In genomic region chr3:108286671-108287439, GRCm38 (mm10) we compare ENCODE assay signal across 9 mouse cellular contexts. TPM values are rescaled to one million over a fixed set of nuclear protein-coding genes. Genes with fewer than 3 reads are reported as not detected.
DNase-seq lines count a peak whose midpoint lies in the region; ATAC-seq and TF ChIP-seq lines count a peak whose summit lies in the region.
"Had no signal": no experiment of that assay in that cellular context is flagged by ENCODE, and none has a peak within 500 bp of the region (broad histone marks: within the 10 kb centered on the region; RNA-seq: fewer than 3 reads in every experiment).

No protein-coding gene starts in this region.

- ATAC-seq in hindbrain, embryonic 14.5 days (ENCODE audit: low FRiP score): no peak
- ATAC-seq in midbrain, embryonic 13.5 days: no peak

- H3K4me3 ChIP-seq in kidney, adult 2 months (ENCODE audit: insufficient read depth, low read depth, low read length): no peak overlapping the region
- H3K4me3 ChIP-seq in cortical plate, adult 2 months (ENCODE audit: insufficient read depth, low read length): peak overlapping the region; percentile 97
- no peak overlapping the region for H3K4me3 ChIP-seq in hindbrain, embryonic 14.5 days (replicated peaks; ENCODE audit: low read length)
- peak overlapping the region; percentile 11 for H3K4me3 ChIP-seq in midbrain, embryonic 13.5 days (replicated peaks)

- 0 out of 2 replicates have a peak overlapping the region, but pooled peaks have one; percentile 47 for H3K27ac ChIP-seq in kidney, adult 2 months (ENCODE audit: insufficient read depth, low read depth, low read length)
- peak overlapping the region; percentile 79 for H3K27ac ChIP-seq in cortical plate, adult 2 months (ENCODE audit: insufficient read depth, low read length)
- 0 out of 2 replicates have a peak overlapping the region, but pooled peaks have one; percentile 66 for H3K27ac ChIP-seq in hindbrain, embryonic 14.5 days
- peak overlapping the region; percentile 57; the same call in 1 of the 2 replicates for H3K27ac ChIP-seq in midbrain, embryonic 13.5 days

- no peaks in the 10 kb centered on the region for H3K36me3 ChIP-seq in kidney, adult 2 months (ENCODE audit: control insufficient read depth, insufficient read depth, low read length)
- 0 out of 2 replicates have a peak, but pooled peaks cover 3% of the 10 kb centered on the region for H3K36me3 ChIP-seq in hindbrain, embryonic 14.5 days (replicated peaks; ENCODE audit: control insufficient read depth, insufficient read depth)
- 0 out of 2 replicates have a peak, but pooled peaks cover 2% of the 10 kb centered on the region for H3K36me3 ChIP-seq in midbrain, embryonic 13.5 days

- TF ChIP-seq CTCF in kidney, adult 2 months (conservative IDR thresholded peaks at IDR 0.05; ENCODE audit: insufficient read depth, insufficient read length, low read depth, low read length): no peak
- no peak for TF ChIP-seq CTCF in cortical plate, adult 2 months (IDR thresholded peaks at IDR 0.05; ENCODE audit: extremely low read depth, insufficient read depth, low read length)

- peaks cover 21% of the 10 kb centered on the region; the same call in 1 of the 2 replicates for H3K4me1 ChIP-seq in kidney, adult 2 months (ENCODE audit: control insufficient read depth, insufficient read depth, low read length)
- H3K4me1 ChIP-seq in cortical plate, adult 2 months (ENCODE audit: control insufficient read depth, insufficient read depth, low read length): peaks cover 22% of the 10 kb centered on the region
- peaks cover 68% of the 10 kb centered on the region for H3K4me1 ChIP-seq in hindbrain, embryonic 14.5 days (replicated peaks; ENCODE audit: control insufficient read depth, insufficient read depth, low read length)
- peaks cover 75% of the 10 kb centered on the region for H3K4me1 ChIP-seq in midbrain, embryonic 13.5 days (replicated peaks)

- no peak for TF ChIP-seq POLR2A in kidney, adult 2 months (IDR thresholded peaks at IDR 0.05; ENCODE audit: low read depth, low read length)
- TF ChIP-seq POLR2A in cortical plate, adult 2 months (IDR thresholded peaks at IDR 0.05; ENCODE audit: extremely low read depth, insufficient read depth, low read length): no peak

- DNase-seq in kidney, adult 2 months: no peak
- no peak for DNase-seq in kidney, postnatal 36 days
- no peak for DNase-seq in hindbrain, embryonic 14.5 days (ENCODE audit: low spot score)
- DNase-seq in adrenal gland, adult (ENCODE audit: inconsistent age in 2 of 2, low spot score in 1 of 2): no peak
- DNase-seq in c-Kit-positive CD71-positive TER-119-positive erythroid progenitor cells, embryonic 14.5 days (ENCODE audit: low spot score): no peak
- no peak for DNase-seq in thymus, postnatal 36 days
- DNase-seq: thymus, postnatal 14 days had no signal

- H3K27me3 ChIP-seq in kidney, adult 2 months (replicated peaks; ENCODE audit: control insufficient read depth, insufficient read depth, low read length): no peaks in the 10 kb centered on the region
- H3K27me3 ChIP-seq in hindbrain, embryonic 14.5 days (ENCODE audit: control insufficient read depth, insufficient read depth, low read length): no peaks in the 10 kb centered on the region
- no peaks in the 10 kb centered on the region for H3K27me3 ChIP-seq in midbrain, embryonic 13.5 days

- 72% methylated on average over 14 of the region's 14 CpGs for WGBS in kidney, adult 2 months
- WGBS in hindbrain, embryonic 14.5 days: 53% methylated on average over 14 of the region's 14 CpGs
- 56% methylated on average over 14 of the region's 14 CpGs for WGBS in midbrain, embryonic 13.5 days

- H3K9me3 ChIP-seq in hindbrain, embryonic 14.5 days (ENCODE audit: control insufficient read depth, low read length): no peaks in the 10 kb centered on the region
- no peaks in the 10 kb centered on the region for H3K9me3 ChIP-seq in midbrain, embryonic 13.5 days

- peak overlapping the region; percentile 73 for H3K4me2 ChIP-seq in hindbrain, embryonic 14.5 days (replicated peaks)
- peak overlapping the region; percentile 71 for H3K4me2 ChIP-seq in midbrain, embryonic 13.5 days (replicated peaks)

- H3K9ac ChIP-seq in hindbrain, embryonic 14.5 days: peak overlapping the region; percentile 40
- H3K9ac ChIP-seq in midbrain, embryonic 13.5 days (replicated peaks): peak overlapping the region; percentile 39; the same call in 1 of the 2 replicates

RNA-seq across cellular contexts. Expression of gene Sort1, which starts 3.0 kb away (rescaled TPM):
- 30.2 and 34.2 TPM in 2 replicates for polyA plus RNA-seq in kidney, adult 2 months (2012; rRNA removed)
- 197 and 198 TPM in 2 replicates for polyA plus RNA-seq in cortical plate, adult 2 months (2012; rRNA removed)
- 24.2 and 25.4 TPM in 2 replicates for polyA plus RNA-seq in hindbrain, embryonic 14.5 days (2014; fragmentation: Nextera tagmentation; extraction: Ambion mirVana)
- polyA plus RNA-seq in midbrain, embryonic 13.5 days (2015; fragmentation: Nextera tagmentation; extraction: Ambion mirVana): 14.9 and 18.3 TPM in 2 replicates

RNA-seq across cellular contexts. Expression of gene Psma5, which starts 30.1 kb away (rescaled TPM):
- polyA plus RNA-seq in kidney, adult 2 months (2012; rRNA removed): 43.2 and 55.0 TPM in 2 replicates
- 114 and 121 TPM in 2 replicates for polyA plus RNA-seq in cortical plate, adult 2 months (2012; rRNA removed)
- polyA plus RNA-seq in hindbrain, embryonic 14.5 days (2014; fragmentation: Nextera tagmentation; extraction: Ambion mirVana): 251 and 253 TPM in 2 replicates
- 242 and 257 TPM in 2 replicates for polyA plus RNA-seq in midbrain, embryonic 13.5 days (2015; fragmentation: Nextera tagmentation; extraction: Ambion mirVana)

Comparison
In these comparisons a context has a peak if more than half of its experiments do, and no peak if none do; other contexts are left out.
1. H3K4me3 ChIP-seq: peak in cortical plate, adult 2 months (single experiment) and midbrain, embryonic 13.5 days (single experiment); none in kidney, adult 2 months (single experiment) and hindbrain, embryonic 14.5 days (single experiment).
2. Peak in every context shown above with its lines, with median percentiles within 50 percentile points of each other: H3K27ac ChIP-seq.